Mouse (Mus musculus) megakaryocyte, embryonic 14.5 days (primary cell): ENCODE data around the gene Erc1.

Experiments
- FLI1 ChIP-seq: IDR thresholded peaks from 2 replicates; pipeline ENCODE4 v1.6.1; 2012; ENCODE audit warnings: low read length, inconsistent platforms, mixed read lengths
- GATA1 ChIP-seq: IDR thresholded peaks from 3 replicates; pipeline ENCODE4 v1.6.1; 2012; ENCODE audit warnings: mixed read lengths, low read length, inconsistent platforms, borderline replicate concordance

GRCm38 (mm10) chr6:119692754-119693153 is 155.2 kb downstream of the Erc1 start:
- TF ChIP-seq GATA1 (no peak), FLI1 (no peak)
